Mouse (Mus musculus) kidney, adult 18-20 months (tissue): ENCODE data around the gene Vav2.
A peak's percentile ranks its signal among the peaks of the same experiment; 100 is the strongest.

Source experiments
- DNase-seq: peaks from one replicate; pipeline ENCODE4 v3.0.0; 2021

Vav2 gene

GRCm38 (mm10) chr2:27441767-27442707 lies 15.2 kb upstream of the Vav2 start, which contains the start of gene Brd3os:
Brd3os (plus strand) TSS chr2:27442324.
- peak; percentile 94 for DNase-seq

GRCm38 (mm10) chr2:27438281-27438680 lies 11.4 kb upstream of the Vav2 start:
- DNase-seq, result no peak

- no peak for DNase-seq
Observed at GRCm38 (mm10) chr2:27437876-27438275, 11.0 kb upstream of the Vav2 start.

DNA sequence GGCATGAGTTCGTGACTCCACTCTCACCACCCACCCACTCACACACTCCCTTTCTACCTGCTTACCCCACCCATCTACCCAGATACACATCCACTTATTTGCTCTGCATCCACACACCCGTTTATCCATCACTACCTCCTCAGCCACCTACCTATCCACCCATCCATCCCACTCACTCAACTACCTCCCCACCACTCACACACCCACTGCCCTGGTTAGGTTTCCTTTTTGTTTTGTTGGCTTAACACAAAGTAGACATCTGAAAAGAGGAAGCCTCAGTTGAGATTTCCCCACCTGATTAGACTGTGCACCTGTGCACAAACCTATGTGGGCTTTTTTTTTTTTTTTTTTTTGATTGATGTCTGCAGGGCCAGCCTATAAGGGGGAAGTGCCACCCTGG lies 5.8 kb upstream of the Vav2 start:
- DNase-seq, result no peak

DNA sequence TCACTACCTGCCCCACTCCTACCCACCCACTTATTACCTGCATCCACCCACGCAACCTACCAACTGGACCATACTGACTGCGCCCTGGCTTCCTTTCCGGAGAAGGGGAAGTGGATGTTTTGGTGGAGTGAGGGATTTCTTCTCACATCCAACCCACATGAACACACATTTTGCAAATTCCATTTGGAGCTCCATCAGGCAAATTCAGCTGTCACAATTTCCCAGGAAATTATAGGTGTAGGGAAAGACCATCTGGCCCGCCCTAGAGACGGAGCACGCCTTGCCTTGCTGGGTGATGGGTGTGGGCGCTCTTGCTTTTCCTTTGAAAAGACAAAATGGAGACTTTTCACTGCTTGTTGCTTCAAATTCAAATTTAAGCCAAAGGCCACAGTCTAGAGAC lies 3.8 kb upstream of the Vav2 start:
- no peak for DNase-seq

DNA sequence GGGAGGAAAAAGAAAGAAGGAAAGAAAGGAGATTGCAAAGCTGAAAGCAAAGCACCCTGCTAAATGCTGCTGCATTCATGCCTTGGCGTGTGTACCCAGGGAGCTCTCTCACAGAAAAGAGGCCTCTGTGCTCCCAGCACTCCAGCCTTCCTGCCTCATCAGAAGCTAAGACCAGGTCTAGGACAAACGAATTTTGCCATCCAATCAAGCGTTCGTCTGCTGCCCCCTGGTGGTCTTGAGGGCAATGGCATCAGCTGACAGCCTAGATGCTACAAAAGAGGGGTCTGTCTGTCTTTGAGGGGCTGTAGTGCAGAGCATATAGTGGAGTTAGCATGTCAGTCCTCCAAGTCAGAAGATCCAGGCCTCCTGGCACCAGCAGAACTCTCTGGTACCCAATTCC lies 1.2 kb upstream of the Vav2 start:
- DNase-seq, result peak; percentile 86

- DNase-seq, result peak; percentile 83
Observed at GRCm38 (mm10) chr2:27426406-27426854, 403 bp downstream of the Vav2 start.

GRCm38 (mm10) chr2:27425751-27426405 lies 955 bp downstream of the Vav2 start:
- DNase-seq, result no peak

- peak; percentile 52 for DNase-seq
Observed at GRCm38 (mm10) chr2:27425161-27425611, 1.6 kb downstream of the Vav2 start.

DNA sequence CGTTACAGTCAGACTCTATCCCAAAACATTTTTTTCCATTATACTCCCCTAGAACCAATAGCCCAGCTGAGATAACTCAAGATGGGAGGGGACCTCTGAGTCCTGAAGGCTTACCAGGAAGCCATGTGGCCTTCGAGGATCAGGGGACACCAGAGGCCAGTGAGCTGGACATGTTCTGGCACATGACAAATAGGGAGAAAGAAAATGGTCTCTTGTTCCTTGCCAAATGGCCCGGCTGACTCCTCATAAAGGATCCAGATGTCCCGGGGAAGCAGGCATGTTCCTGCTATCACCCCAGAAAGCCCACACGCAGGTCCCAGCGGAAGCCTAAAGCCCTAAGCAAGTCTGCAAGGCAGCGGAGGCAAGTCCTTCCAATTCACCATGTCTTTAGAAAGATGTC lies 3.2 kb downstream of the Vav2 start:
- no peak for DNase-seq

DNA sequence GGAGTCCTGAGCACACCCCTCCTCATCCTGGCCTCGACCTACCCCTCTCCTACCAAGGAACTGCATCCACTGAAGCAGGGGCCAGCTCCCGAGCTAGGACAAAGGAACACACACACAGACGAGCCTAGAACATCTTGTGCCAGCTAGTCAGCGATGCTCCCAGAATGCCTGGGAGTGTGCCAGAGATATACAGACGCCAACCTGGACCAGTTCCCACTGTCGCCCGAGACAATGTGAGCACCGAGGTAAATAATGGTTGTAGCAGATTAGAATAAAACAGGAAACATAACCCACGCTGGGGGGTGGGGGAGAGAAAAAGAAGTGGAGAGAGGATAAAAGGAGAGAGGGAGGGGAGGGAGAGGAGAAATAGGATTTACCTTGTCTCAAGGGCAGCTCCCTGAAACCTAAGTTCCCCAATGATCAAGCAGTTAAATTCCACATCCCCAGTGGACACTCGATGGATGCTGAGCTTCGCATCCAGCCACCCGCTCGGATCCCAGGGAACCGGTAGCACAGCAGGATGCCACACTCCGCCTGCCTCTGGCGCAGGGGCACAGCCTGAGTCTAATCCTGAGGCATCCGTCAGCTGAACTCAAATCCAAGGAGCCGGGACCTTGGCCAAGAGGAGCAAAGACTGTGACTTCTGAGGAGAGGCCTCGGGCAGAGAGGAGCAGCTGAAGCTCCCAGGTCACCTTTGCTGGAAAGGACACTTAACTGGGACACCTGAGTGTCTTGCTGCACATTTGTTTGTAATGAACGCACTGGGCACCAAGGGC lies 5.4 kb downstream of the Vav2 start:
- peak; percentile 48 for DNase-seq

DNA sequence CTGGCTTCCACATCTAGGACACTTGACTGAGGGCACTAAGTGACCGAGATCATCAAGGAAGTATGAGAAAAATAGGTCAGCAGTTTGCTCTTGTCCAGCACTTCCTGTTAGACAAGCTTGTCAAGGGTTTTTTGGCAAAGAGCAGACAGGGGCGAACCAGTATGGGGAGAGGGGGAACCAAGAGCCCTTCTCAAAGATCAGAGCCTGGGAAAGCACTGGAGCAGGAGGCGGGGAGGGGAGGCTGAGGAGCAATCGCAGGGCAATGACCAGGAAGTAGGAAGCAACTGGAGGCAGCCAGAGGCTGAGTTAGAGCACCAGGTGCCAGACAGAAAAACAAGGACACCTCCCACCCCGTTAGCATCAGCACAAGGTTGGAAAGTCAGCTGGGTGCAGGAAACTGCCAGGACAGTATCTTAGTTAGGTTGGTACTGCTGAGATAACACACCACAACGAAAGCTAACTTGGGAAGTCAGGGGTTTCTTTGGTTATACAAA lies 8.2 kb downstream of the Vav2 start:
- DNase-seq, result no peak

- no peak for DNase-seq
Observed at GRCm38 (mm10) chr2:27417648-27418153, 9.1 kb downstream of the Vav2 start.

- DNase-seq, result no peak
Observed at GRCm38 (mm10) chr2:27416425-27416824, 10.4 kb downstream of the Vav2 start.

DNA sequence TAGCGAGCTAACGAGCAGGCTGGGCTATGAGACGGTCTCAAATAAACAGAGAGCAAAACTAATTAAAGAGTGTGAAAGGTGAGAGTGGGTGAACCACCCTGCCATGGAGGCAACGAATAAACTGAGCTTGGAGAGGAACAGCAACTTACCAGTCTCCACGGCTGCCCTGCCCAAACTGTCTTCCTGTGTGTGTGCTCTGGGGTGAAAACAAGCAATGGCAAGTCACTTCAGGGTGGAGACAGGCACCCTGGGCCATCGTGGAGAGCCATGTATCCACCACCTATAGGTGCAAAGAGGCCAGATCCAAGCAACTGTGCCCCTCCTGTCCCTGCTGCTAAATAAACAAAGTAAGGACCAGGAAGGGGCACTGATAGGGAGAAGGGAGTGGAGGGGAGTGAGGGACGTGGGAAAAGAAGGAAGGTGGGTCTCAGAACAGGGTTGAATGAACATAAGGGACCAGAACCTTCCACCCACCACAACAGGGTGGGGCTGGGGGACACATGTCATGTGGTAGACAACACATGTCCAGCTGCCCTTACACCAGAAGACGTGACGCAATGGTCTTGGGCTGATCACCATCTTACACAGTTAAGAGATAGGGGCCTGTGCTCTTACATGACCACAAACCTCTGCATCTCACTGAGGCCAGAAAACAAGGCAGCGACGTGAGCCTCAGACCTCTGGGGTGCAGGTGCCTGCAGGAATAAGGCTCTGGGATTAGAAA lies 11.6 kb downstream of the Vav2 start:
- DNase-seq, result no peak

GRCm38 (mm10) chr2:27413936-27414657 lies 12.7 kb downstream of the Vav2 start:
- DNase-seq, result no peak

DNA sequence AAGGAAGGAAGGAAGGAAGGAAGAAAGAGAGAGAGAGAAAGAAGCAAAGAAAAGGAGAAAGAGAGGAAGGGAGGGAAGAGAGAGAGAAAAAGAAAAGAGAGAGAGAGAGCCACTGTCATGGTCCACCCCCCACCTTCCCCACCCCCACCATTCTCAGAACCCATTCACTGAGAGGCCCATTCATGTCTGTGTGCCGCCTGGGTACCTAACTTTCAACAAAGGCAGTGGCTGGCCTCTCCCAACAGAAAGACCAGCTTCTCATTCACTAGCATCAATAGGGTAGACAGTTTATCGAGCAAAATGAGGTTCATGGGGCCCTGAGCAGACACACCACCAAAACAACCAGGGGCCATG lies 13.3 kb downstream of the Vav2 start:
- no peak for DNase-seq

GRCm38 (mm10) chr2:27412245-27412800 lies 14.5 kb downstream of the Vav2 start:
- DNase-seq, result no peak

DNA sequence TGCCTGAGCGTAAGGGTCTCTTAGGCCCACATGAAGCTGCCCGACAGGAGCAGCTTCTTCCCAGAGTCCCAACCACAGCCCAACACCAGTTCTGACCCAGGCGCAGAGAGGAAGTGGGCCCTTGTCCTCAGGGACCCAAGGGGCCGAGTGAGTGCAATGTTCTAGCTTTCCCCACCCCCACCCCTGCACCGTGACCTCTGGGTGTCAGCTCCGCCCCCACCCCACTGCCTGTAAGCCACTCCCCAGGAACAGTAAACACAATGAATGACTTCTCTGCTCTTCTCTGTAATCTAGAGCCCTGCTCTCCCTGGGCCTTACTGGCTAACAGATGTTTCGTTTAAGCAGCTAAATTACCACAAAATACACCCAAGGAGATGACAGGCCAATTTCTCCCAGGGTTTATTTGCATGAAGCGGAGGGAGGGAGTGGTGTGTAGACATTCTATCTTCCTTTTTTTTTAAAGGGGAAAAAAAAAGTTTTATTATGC lies 15.1 kb downstream of the Vav2 start:
- DNase-seq, result no peak

GRCm38 (mm10) chr2:27410518-27411140 lies 16.2 kb downstream of the Vav2 start:
- DNase-seq, result no peak
